Mouse (Mus musculus) erythroid progenitor cell, adult 5-6 weeks (primary cell): ENCODE data around the gene Hist1h4a. TPM values are rescaled to one million over a fixed set of nuclear protein-coding genes. Genes with fewer than 3 reads are reported as not detected.
A peak's percentile ranks its signal among the peaks of the same experiment; 100 is the strongest.

Source experiments
- ATAC-seq: replicated peaks from 2 replicates; pipeline ENCODE4 v1.8.0; 2016; ENCODE audit warnings: moderate number of reproducible peaks, mild to moderate bottlenecking, moderate TSS enrichment, inconsistent platforms; ENCODE audit not compliant: poor library complexity, low FRiP score, severe bottlenecking
- total RNA-seq, 2 experiments: library from RNA; stranded (forward) in 1 of 2; stranded (reverse) in 1 of 2; fragments of 150-400 nt in 1 of 2; fragments of 186-747, 209-891 nt in 1 of 2; gene quantifications; 2 replicates each; pipeline versions ENCODE4 v1.2.3 to v1.2.4; 2015 to 2017; ENCODE audit warnings: low replicate concordance in 2 of 2

The Hist1h4a gene
- total RNA-seq, 2 experiments from 2014 or later: 188 to 706 TPM

- no peak for ATAC-seq
Observed at GRCm38 (mm10) chr13:23760240-23760971, 624 bp downstream of the Hist1h4a start.

- no peak for ATAC-seq
Observed at GRCm38 (mm10) chr13:23759916-23760239, 1.2 kb downstream of the Hist1h4a start.

- ATAC-seq: no peak
Observed at GRCm38 (mm10) chr13:23759251-23759771, 1.7 kb downstream of the Hist1h4a start.

- ATAC-seq: no peak
Observed at GRCm38 (mm10) chr13:23757921-23758320, 3.1 kb downstream of the Hist1h4a start.

- ATAC-seq: peak; percentile 32
Observed at GRCm38 (mm10) chr13:23757211-23757773, 3.7 kb downstream of the Hist1h4a start.

GRCm38 (mm10) chr13:23756790-23757189 is 4.2 kb downstream of the Hist1h4a start, which contains the start of gene Hist1h4b:
TSS of gene Hist1h4b (plus strand) at chr13:23757013.
- peak; percentile 43 for ATAC-seq

GRCm38 (mm10) chr13:23755000-23755399 is 6.0 kb downstream of the Hist1h4a start:
- ATAC-seq: no peak

GRCm38 (mm10) chr13:23753314-23754078 is 7.5 kb downstream of the Hist1h4a start:
- ATAC-seq: no peak

GRCm38 (mm10) chr13:23752742-23753172 is 8.3 kb downstream of the Hist1h4a start:
- no peak for ATAC-seq

GRCm38 (mm10) chr13:23752067-23752741 is 8.8 kb downstream of the Hist1h4a start, which contains the start of gene Hist1h3b:
TSS of gene Hist1h3b (plus strand) at chr13:23752267.
- peak; percentile 67 for ATAC-seq

GRCm38 (mm10) chr13:23751478-23751956 is 9.5 kb downstream of the Hist1h4a start:
- peak; percentile 41 for ATAC-seq

GRCm38 (mm10) chr13:23750839-23751477 is 10.1 kb downstream of the Hist1h4a start, which contains the start of gene Hist1h2ab:
TSS of gene Hist1h2ab (plus strand) at chr13:23751126.
- peak; percentile 52 for ATAC-seq

- ATAC-seq: no peak
Observed at GRCm38 (mm10) chr13:23749563-23750121, 11.4 kb downstream of the Hist1h4a start.

GRCm38 (mm10) chr13:23747892-23748288 is 13.1 kb downstream of the Hist1h4a start:
- ATAC-seq: no peak

GRCm38 (mm10) chr13:23747081-23747891 is 13.7 kb downstream of the Hist1h4a start:
- peak; percentile 6; the same call in 1 of the 2 replicates for ATAC-seq

GRCm38 (mm10) chr13:23746201-23747080 is 14.6 kb downstream of the Hist1h4a start, which contains the start of gene Hist1h2bb:
TSS of gene Hist1h2bb (plus strand) at chr13:23746734.
- peak; percentile 67 for ATAC-seq
